Comparison of ENCODE assay signal across 14 mouse cellular contexts in the genomic region with DNA sequence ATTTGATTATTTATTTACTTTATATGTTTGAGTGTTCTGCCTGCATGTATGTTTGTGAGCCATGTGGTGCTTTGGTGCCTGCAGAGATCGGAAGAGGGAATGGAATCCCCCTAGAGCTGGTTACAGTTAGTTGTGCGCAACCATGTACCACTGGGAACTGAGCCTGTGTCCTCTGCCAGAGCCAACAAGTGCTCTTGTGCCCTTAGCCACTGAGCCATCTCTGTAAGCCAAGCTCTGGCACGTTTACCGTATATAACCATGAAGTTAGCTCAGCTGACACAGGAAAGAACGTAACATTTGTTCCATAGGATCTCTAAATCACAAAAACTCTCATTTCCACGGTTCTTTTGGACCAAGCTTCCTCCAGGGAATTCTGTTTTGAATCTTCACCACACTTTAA. TPM values are rescaled to one million over a fixed set of nuclear protein-coding genes. Genes with fewer than 3 reads are reported as not detected.
DNase-seq lines count a peak whose midpoint lies in the region; ATAC-seq and TF ChIP-seq lines count a peak whose summit lies in the region.
"Had no signal": no experiment of that assay in that cellular context is flagged by ENCODE, and none has a peak within 500 bp of the region (broad histone marks: within the 10 kb centered on the region; RNA-seq: fewer than 3 reads in every experiment).

No protein-coding gene starts in this region.

- H3K9ac ChIP-seq in heart, embryonic 14.5 days (ENCODE audit: low read length), result 0 out of 2 replicates have a peak overlapping the region, but pooled peaks have one; percentile 94
- no peak overlapping the region for H3K9ac ChIP-seq in stomach, embryonic 15.5 days
- H3K9ac ChIP-seq in stomach, postnatal 0 days (ENCODE audit: low read length), result no peak overlapping the region
- H3K9ac ChIP-seq in hindbrain, embryonic 16.5 days (ENCODE audit: low read depth, low read length), result no peak overlapping the region
- H3K9ac ChIP-seq in stomach, embryonic 16.5 days (ENCODE audit: low read length), result no peak overlapping the region
- H3K9ac ChIP-seq: lung, embryonic 15.5 days had no signal

- H3K9me3 ChIP-seq in heart, embryonic 14.5 days (ENCODE audit: control insufficient read depth, low read length), result no peaks in the 10 kb centered on the region
- H3K9me3 ChIP-seq in stomach, embryonic 15.5 days, result no peaks in the 10 kb centered on the region
- no peaks in the 10 kb centered on the region for H3K9me3 ChIP-seq in stomach, postnatal 0 days (ENCODE audit: control insufficient read depth, low read length)
- no peaks in the 10 kb centered on the region for H3K9me3 ChIP-seq in hindbrain, embryonic 16.5 days (ENCODE audit: control insufficient read depth, low read length)
- no peaks in the 10 kb centered on the region for H3K9me3 ChIP-seq in stomach, embryonic 16.5 days (replicated peaks; ENCODE audit: control insufficient read depth, low read length)
- H3K9me3 ChIP-seq: G1E; lung, embryonic 15.5 days had no signal

- no peaks in the 10 kb centered on the region for H3K27me3 ChIP-seq in heart, embryonic 14.5 days (ENCODE audit: control insufficient read depth, insufficient read depth, low read length)
- no peaks in the 10 kb centered on the region for H3K27me3 ChIP-seq in stomach, embryonic 15.5 days (replicated peaks)
- H3K27me3 ChIP-seq in stomach, postnatal 0 days (ENCODE audit: control insufficient read depth, insufficient read depth, low read length), result no peaks in the 10 kb centered on the region
- H3K27me3 ChIP-seq in hindbrain, embryonic 16.5 days (replicated peaks; ENCODE audit: control insufficient read depth, insufficient read depth, low read length), result no peaks in the 10 kb centered on the region
- H3K27me3 ChIP-seq in stomach, embryonic 16.5 days (ENCODE audit: control insufficient read depth, insufficient read depth, low read length), result no peaks in the 10 kb centered on the region
- H3K27me3 ChIP-seq: lung, embryonic 15.5 days had no signal

- TF ChIP-seq CTCF in stomach, postnatal 0 days (IDR thresholded peaks at IDR 0.05; ENCODE audit: low read depth), result no peak

- H3K4me3 ChIP-seq in heart, embryonic 14.5 days (ENCODE audit: control insufficient read depth in 1 of 2, insufficient read depth in 1 of 2, low read depth in 1 of 2, low read length in 2 of 2), result 0 out of 4 replicates have a peak overlapping the region, but pooled peaks of 1 of the 2 experiments have one; percentile 85
- H3K4me3 ChIP-seq in stomach, embryonic 15.5 days (replicated peaks), result no peak overlapping the region
- no peak overlapping the region; the same call in 1 of the 2 replicates for H3K4me3 ChIP-seq in stomach, postnatal 0 days (ENCODE audit: low read depth, low read length)
- no peak overlapping the region for H3K4me3 ChIP-seq in hindbrain, embryonic 16.5 days (ENCODE audit: low read length)
- no peak overlapping the region for H3K4me3 ChIP-seq in stomach, embryonic 16.5 days (replicated peaks; ENCODE audit: low read length)
- H3K4me3 ChIP-seq: lung, embryonic 15.5 days had no signal

- H3K4me2 ChIP-seq in heart, embryonic 14.5 days (ENCODE audit: low read length), result peak overlapping the region; percentile 72
- H3K4me2 ChIP-seq in stomach, embryonic 15.5 days, result peak overlapping the region; percentile 67
- H3K4me2 ChIP-seq in stomach, postnatal 0 days (replicated peaks; ENCODE audit: low read depth), result no peak overlapping the region
- H3K4me2 ChIP-seq in hindbrain, embryonic 16.5 days (ENCODE audit: low read length), result peak overlapping the region; percentile 87; the same call in 1 of the 2 replicates
- peak overlapping the region; percentile 81; the same call in 1 of the 2 replicates for H3K4me2 ChIP-seq in stomach, embryonic 16.5 days (ENCODE audit: low read depth, low read length)

- no peak for DNase-seq in heart, adult 8-10 months (ENCODE audit: low spot score)
- no peak for DNase-seq in stomach, postnatal 0 days (ENCODE audit: low spot score)
- DNase-seq in cerebellum, postnatal 36 days, result no peak
- no peak for DNase-seq in right cerebral cortex, adult 18-20 months
- DNase-seq: gastrocnemius, postnatal 36 days; kidney, adult 8-10 months; layer of hippocampus, postnatal 36 days; thymus, postnatal 4 days had no signal

- H3K36me3 ChIP-seq in heart, embryonic 14.5 days (ENCODE audit: control insufficient read depth, insufficient read depth, low read length), result peaks cover 44% of the 10 kb centered on the region
- peaks cover 26% of the 10 kb centered on the region; the same call in 1 of the 2 replicates for H3K36me3 ChIP-seq in stomach, embryonic 15.5 days
- peaks cover 9% of the 10 kb centered on the region for H3K36me3 ChIP-seq in stomach, postnatal 0 days (ENCODE audit: control insufficient read depth, insufficient read depth, low read length)
- H3K36me3 ChIP-seq in hindbrain, embryonic 16.5 days (ENCODE audit: control insufficient read depth, insufficient read depth, low read length), result peaks cover 25% of the 10 kb centered on the region
- H3K36me3 ChIP-seq in stomach, embryonic 16.5 days (ENCODE audit: control insufficient read depth, insufficient read depth, low read length), result peaks cover 11% of the 10 kb centered on the region; the same call in 1 of the 2 replicates

- no peak for TF ChIP-seq EP300 in stomach, postnatal 0 days (optimal IDR thresholded peaks at IDR 0.05)

- WGBS in heart, embryonic 14.5 days, result 73% methylated on average over 6 of the region's 6 CpGs
- 84% methylated on average over 6 of the region's 6 CpGs for WGBS in stomach, embryonic 15.5 days
- WGBS in stomach, postnatal 0 days, result 80% methylated on average over 6 of the region's 6 CpGs
- 78% methylated on average over 6 of the region's 6 CpGs for WGBS in hindbrain, embryonic 16.5 days
- 80% methylated on average over 6 of the region's 6 CpGs for WGBS in stomach, embryonic 16.5 days

- H3K27ac ChIP-seq in heart, embryonic 14.5 days (replicated peaks in 1 of 2; ENCODE audit: control insufficient read depth in 1 of 2, insufficient read depth in 1 of 2, low read depth in 2 of 2, low read length in 2 of 2), result peak overlapping the region; percentile 57 to 93; a peak in 2 of 4 replicates
- H3K27ac ChIP-seq in stomach, embryonic 15.5 days, result no peak overlapping the region
- H3K27ac ChIP-seq in stomach, postnatal 0 days (replicated peaks), result no peak overlapping the region
- no peak overlapping the region for H3K27ac ChIP-seq in hindbrain, embryonic 16.5 days (ENCODE audit: low read depth, low read length)
- no peak overlapping the region for H3K27ac ChIP-seq in stomach, embryonic 16.5 days (ENCODE audit: low read length)
- H3K27ac ChIP-seq: lung, embryonic 15.5 days had no signal

- H3K4me1 ChIP-seq in heart, embryonic 14.5 days (ENCODE audit: control insufficient read depth in 2 of 2, insufficient read depth in 2 of 2, low read length in 2 of 2), result peaks cover 5 to 21% of the 10 kb centered on the region in 2 experiments
- peaks cover 15% of the 10 kb centered on the region for H3K4me1 ChIP-seq in stomach, embryonic 15.5 days
- H3K4me1 ChIP-seq in stomach, postnatal 0 days (replicated peaks; ENCODE audit: control insufficient read depth, insufficient read depth), result peaks cover 11% of the 10 kb centered on the region; the same call in 1 of the 2 replicates
- peaks cover 19% of the 10 kb centered on the region for H3K4me1 ChIP-seq in hindbrain, embryonic 16.5 days (ENCODE audit: control insufficient read depth, insufficient read depth, low read depth, low read length)
- peaks cover 20% of the 10 kb centered on the region for H3K4me1 ChIP-seq in stomach, embryonic 16.5 days (ENCODE audit: control insufficient read depth, insufficient read depth, low read length)

- ATAC-seq in heart, embryonic 14.5 days (ENCODE audit: insufficient number of reproducible peaks, insufficient read depth, low FRiP score, low read depth), result no peak
- no peak for ATAC-seq in stomach, embryonic 15.5 days (ENCODE audit: insufficient read depth, low FRiP score, low read depth)
- no peak for ATAC-seq in stomach, postnatal 0 days (ENCODE audit: low FRiP score, low TSS enrichment)
- no peak for ATAC-seq in hindbrain, embryonic 16.5 days
- ATAC-seq in stomach, embryonic 16.5 days (ENCODE audit: insufficient read depth, low FRiP score), result no peak

RNA-seq across cellular contexts. Expression of a gene that starts 2.6 kb away (rescaled TPM):
- polyA plus RNA-seq in heart, embryonic 14.5 days (2014; fragmentation: Nextera tagmentation; extraction: Ambion mirVana), result 183 and 195 TPM in 2 replicates
- 10 to 100 TPM; 56.1 to 62.6 (median 60.4) TPM for total RNA-seq in heart, adult 8-10 months (2022)
- 139 and 147 TPM in 2 replicates for polyA plus RNA-seq in stomach, embryonic 15.5 days (2015; fragmentation: Nextera tagmentation; extraction: Ambion mirVana)
- 214 and 223 TPM in 2 replicates for polyA plus RNA-seq in stomach, postnatal 0 days (2015; fragmentation: Nextera tagmentation; extraction: Ambion mirVana)
- 102 and 116 TPM in 2 replicates for polyA plus RNA-seq in hindbrain, embryonic 16.5 days (2015; fragmentation: Nextera tagmentation; extraction: Ambion mirVana)
- polyA plus RNA-seq in stomach, embryonic 16.5 days (2015; fragmentation: Nextera tagmentation; extraction: Ambion mirVana), result 146 TPM in 2 replicates

Comparison
In these comparisons a context has a peak if more than half of its experiments do, and no peak if none do; other contexts are left out.
1. H3K27ac ChIP-seq: peak in heart, embryonic 14.5 days (2 of 2); none in stomach, embryonic 15.5 days (single experiment), stomach, postnatal 0 days (single experiment), hindbrain, embryonic 16.5 days (single experiment) and stomach, embryonic 16.5 days (single experiment).